Mouse (Mus musculus): ENCODE data around the gene Olah. TPM values are rescaled to one million over a fixed set of nuclear protein-coding genes. Genes with fewer than 3 reads are reported as not detected.
A peak's percentile ranks its signal among the peaks of the same experiment; 100 is the strongest.

Olah gene
- polyA plus RNA-seq, 1 experiment = not detected

- no peak overlapping the region for H3K27ac ChIP-seq (ENCODE audit: insufficient read depth, low read length)
- no peaks in the 10 kb centered on the region for H3K4me1 ChIP-seq (ENCODE audit: control insufficient read depth, insufficient read depth, low read length)
- TF ChIP-seq POLR2A (IDR thresholded peaks at IDR 0.05; ENCODE audit: low read depth, low read length) (peak; percentile 50; the same call in 1 of the 2 replicates), CTCF (IDR thresholded peaks at IDR 0.05; ENCODE audit: borderline replicate concordance, insufficient read depth, low read length) (no peak)
- H3K4me3 ChIP-seq (ENCODE audit: insufficient read depth, low read length) = peak overlapping the region; percentile 80
Observed at GRCm38 (mm10) chr2:3418883-3419431, 21.9 kb upstream of the Olah start.

- Histone ChIP-seq H3K27ac (ENCODE audit: insufficient read depth, low read length) (no peak overlapping the region), H3K4me1 (ENCODE audit: control insufficient read depth, insufficient read depth, low read length) (no peaks in the 10 kb centered on the region), H3K4me3 (ENCODE audit: insufficient read depth, low read length) (no peak overlapping the region)
- TF ChIP-seq POLR2A (IDR thresholded peaks at IDR 0.05; ENCODE audit: low read depth, low read length) (no peak), CTCF (IDR thresholded peaks at IDR 0.05; ENCODE audit: borderline replicate concordance, insufficient read depth, low read length) (no peak)
Observed at GRCm38 (mm10) chr2:3415676-3416075, 18.7 kb upstream of the Olah start.

GRCm38 (mm10) chr2:3414241-3414640, 17.2 kb upstream of the Olah start:
- Histone ChIP-seq H3K27ac (ENCODE audit: insufficient read depth, low read length) (no peak overlapping the region), H3K4me3 (ENCODE audit: insufficient read depth, low read length) (no peak overlapping the region), H3K4me1 (ENCODE audit: control insufficient read depth, insufficient read depth, low read length) (no peaks in the 10 kb centered on the region)
- TF ChIP-seq CTCF (IDR thresholded peaks at IDR 0.05; ENCODE audit: borderline replicate concordance, insufficient read depth, low read length) (peak; percentile 65; the same call in 1 of the 2 replicates), POLR2A (IDR thresholded peaks at IDR 0.05; ENCODE audit: low read depth, low read length) (no peak)

GRCm38 (mm10) chr2:3407756-3408155, 10.7 kb upstream of the Olah start:
- Histone ChIP-seq H3K27ac (ENCODE audit: insufficient read depth, low read length) (no peak overlapping the region), H3K4me3 (ENCODE audit: insufficient read depth, low read length) (no peak overlapping the region), H3K4me1 (ENCODE audit: control insufficient read depth, insufficient read depth, low read length) (no peaks in the 10 kb centered on the region)
- TF ChIP-seq POLR2A (IDR thresholded peaks at IDR 0.05; ENCODE audit: low read depth, low read length) (no peak), CTCF (IDR thresholded peaks at IDR 0.05; ENCODE audit: borderline replicate concordance, insufficient read depth, low read length) (no peak)

GRCm38 (mm10) chr2:3405981-3406380, 9.0 kb upstream of the Olah start:
- TF ChIP-seq CTCF (IDR thresholded peaks at IDR 0.05; ENCODE audit: borderline replicate concordance, insufficient read depth, low read length) = no peak
- no peak for TF ChIP-seq POLR2A (IDR thresholded peaks at IDR 0.05; ENCODE audit: low read depth, low read length)
- Histone ChIP-seq H3K4me1 (ENCODE audit: control insufficient read depth, insufficient read depth, low read length) (no peaks in the 10 kb centered on the region), H3K4me3 (ENCODE audit: insufficient read depth, low read length) (no peak overlapping the region), H3K27ac (ENCODE audit: insufficient read depth, low read length) (no peak overlapping the region)

- Histone ChIP-seq H3K4me1 (ENCODE audit: control insufficient read depth, insufficient read depth, low read length) (no peaks in the 10 kb centered on the region), H3K4me3 (ENCODE audit: insufficient read depth, low read length) (no peak overlapping the region)
- TF ChIP-seq POLR2A (IDR thresholded peaks at IDR 0.05; ENCODE audit: low read depth, low read length) (no peak), CTCF (IDR thresholded peaks at IDR 0.05; ENCODE audit: borderline replicate concordance, insufficient read depth, low read length) (no peak)
Observed at GRCm38 (mm10) chr2:3391945-3392344, 5.1 kb downstream of the Olah start.

GRCm38 (mm10) chr2:3387105-3387860, 9.7 kb downstream of the Olah start:
- no peak overlapping the region for H3K4me3 ChIP-seq (ENCODE audit: insufficient read depth, low read length)
- TF ChIP-seq CTCF (IDR thresholded peaks at IDR 0.05; ENCODE audit: borderline replicate concordance, insufficient read depth, low read length) (no peak), POLR2A (IDR thresholded peaks at IDR 0.05; ENCODE audit: low read depth, low read length) (no peak)
- H3K4me1 ChIP-seq (ENCODE audit: control insufficient read depth, insufficient read depth, low read length) = no peaks in the 10 kb centered on the region
- H3K27ac ChIP-seq (ENCODE audit: insufficient read depth, low read length) = no peak overlapping the region

More at GRCm38 (mm10) chr2:3391945-3392344, 5.1 kb downstream of the Olah start:
- no peak overlapping the region for H3K27ac ChIP-seq (ENCODE audit: insufficient read depth, low read length)

GRCm38 (mm10) chr2:3365127-3365526, 31.9 kb downstream of the Olah start:
- H3K27ac ChIP-seq (ENCODE audit: insufficient read depth, low read length) = no peak overlapping the region
- no peak overlapping the region for H3K4me3 ChIP-seq (ENCODE audit: insufficient read depth, low read length)
- TF ChIP-seq CTCF (IDR thresholded peaks at IDR 0.05; ENCODE audit: borderline replicate concordance, insufficient read depth, low read length) (no peak), POLR2A (IDR thresholded peaks at IDR 0.05; ENCODE audit: low read depth, low read length) (no peak)
- H3K4me1 ChIP-seq (ENCODE audit: control insufficient read depth, insufficient read depth, low read length) = no peaks in the 10 kb centered on the region

GRCm38 (mm10) chr2:3361067-3361466, 35.9 kb downstream of the Olah start:
- TF ChIP-seq CTCF (IDR thresholded peaks at IDR 0.05; ENCODE audit: borderline replicate concordance, insufficient read depth, low read length) (no peak), POLR2A (IDR thresholded peaks at IDR 0.05; ENCODE audit: low read depth, low read length) (no peak)
- Histone ChIP-seq H3K4me1 (ENCODE audit: control insufficient read depth, insufficient read depth, low read length) (no peaks in the 10 kb centered on the region), H3K27ac (ENCODE audit: insufficient read depth, low read length) (no peak overlapping the region), H3K4me3 (ENCODE audit: insufficient read depth, low read length) (no peak overlapping the region)

GRCm38 (mm10) chr2:3357887-3358286, 39.1 kb downstream of the Olah start:
- Histone ChIP-seq H3K4me3 (ENCODE audit: insufficient read depth, low read length) (no peak overlapping the region), H3K27ac (ENCODE audit: insufficient read depth, low read length) (no peak overlapping the region), H3K4me1 (ENCODE audit: control insufficient read depth, insufficient read depth, low read length) (no peaks in the 10 kb centered on the region)
- no peak for TF ChIP-seq CTCF (IDR thresholded peaks at IDR 0.05; ENCODE audit: borderline replicate concordance, insufficient read depth, low read length)
- no peak for TF ChIP-seq POLR2A (IDR thresholded peaks at IDR 0.05; ENCODE audit: low read depth, low read length)
